Mouse (Mus musculus) cerebellum, adult 9-10 months (tissue): ENCODE data around the gene Slc26a11.

Source experiments
- DNase-seq: peaks from one replicate; pipeline ENCODE4 v3.0.0; 2022

The Slc26a11 gene

DNA sequence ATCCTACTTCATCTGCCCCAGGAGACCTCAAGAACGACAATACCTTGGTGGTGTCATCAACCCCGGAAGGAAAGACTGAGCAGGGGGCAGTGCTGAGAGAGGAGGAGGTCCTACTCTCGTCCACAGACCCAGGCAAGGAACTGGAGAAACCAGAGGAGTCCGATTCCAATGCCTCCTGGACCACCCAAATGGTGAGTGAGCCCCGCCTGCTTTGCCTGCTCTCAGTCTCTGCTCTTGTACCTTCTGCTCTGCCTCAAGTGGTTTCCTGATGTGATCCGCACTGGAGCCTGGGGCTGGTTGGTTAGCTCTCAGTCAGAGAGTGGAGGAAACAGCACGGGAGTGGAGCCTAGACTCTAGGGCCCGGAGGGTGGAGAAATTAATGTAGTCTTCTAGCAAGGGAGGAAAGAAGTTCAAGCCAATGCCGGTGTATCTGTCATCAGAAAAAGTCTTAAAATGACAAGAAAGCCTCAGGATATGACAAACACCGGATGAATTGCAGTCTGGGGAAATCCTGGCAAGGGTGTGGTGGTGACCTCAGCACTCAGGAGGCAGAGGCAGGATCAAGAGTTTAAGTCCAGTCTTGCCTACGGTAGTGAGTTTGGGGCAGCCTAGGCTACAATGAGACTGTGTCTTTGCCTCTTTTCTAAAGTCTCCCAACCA is 47.3 kb downstream of the Slc26a11 start:
- no peak for DNase-seq

DNA sequence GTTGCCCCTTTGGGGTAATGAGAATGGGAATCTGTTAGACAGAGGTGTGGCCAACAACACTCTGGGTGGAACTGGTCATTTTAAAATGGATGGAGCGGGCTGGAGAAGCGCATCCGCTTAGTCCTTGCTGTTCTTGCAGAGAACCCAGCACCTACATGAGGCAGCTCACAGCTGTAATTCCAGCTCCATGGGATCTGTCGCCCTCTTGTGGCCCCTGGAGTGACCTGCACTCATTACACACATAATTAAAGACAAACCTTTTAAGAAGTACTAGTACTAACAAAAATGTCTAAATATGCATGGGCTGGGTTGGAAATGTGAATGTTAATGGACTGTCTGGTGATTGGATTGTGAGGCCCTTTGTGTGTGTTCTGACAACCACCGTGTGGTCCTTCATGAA is 49.3 kb downstream of the Slc26a11 start:
- DNase-seq = no peak

DNA sequence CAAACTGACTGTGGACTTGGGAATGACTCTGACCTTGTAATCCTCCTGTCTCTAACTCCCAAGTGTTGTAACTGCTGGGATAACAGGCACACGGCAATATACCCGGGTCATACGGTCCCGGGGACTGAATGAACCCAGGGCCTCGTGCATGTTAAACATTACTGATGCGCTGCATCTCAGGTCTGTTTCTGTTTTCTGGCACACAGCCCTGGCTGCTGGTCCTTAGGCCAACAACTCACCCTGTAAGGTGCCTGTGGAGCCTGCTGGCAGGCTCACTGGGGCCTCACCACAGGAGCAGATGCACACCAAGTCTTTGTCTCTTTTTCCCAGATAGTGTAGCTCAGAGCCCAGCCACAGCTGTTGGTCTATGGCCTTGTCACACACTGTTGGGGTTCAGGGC is 52.0 kb downstream of the Slc26a11 start:
- DNase-seq = no peak

DNA sequence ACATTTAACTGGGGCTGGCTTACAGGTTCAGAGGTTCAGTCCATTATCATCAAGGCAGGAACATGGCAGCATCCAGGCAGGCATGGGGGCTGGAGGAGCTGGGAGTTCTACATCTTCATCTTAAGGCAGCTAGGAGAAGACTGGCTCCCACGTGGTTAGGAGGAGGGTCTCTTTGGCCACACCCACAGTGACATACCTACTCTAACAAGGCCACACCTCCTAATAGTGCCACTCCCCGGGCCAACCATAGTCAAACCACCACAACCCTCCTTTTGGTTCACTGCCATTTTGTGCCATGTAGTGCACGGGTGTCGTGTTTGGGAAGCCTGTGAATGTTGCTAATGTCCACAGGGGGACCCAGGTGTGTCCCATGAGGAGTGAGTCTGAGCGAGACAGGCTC is 52.6 kb downstream of the Slc26a11 start:
- no peak for DNase-seq

DNA sequence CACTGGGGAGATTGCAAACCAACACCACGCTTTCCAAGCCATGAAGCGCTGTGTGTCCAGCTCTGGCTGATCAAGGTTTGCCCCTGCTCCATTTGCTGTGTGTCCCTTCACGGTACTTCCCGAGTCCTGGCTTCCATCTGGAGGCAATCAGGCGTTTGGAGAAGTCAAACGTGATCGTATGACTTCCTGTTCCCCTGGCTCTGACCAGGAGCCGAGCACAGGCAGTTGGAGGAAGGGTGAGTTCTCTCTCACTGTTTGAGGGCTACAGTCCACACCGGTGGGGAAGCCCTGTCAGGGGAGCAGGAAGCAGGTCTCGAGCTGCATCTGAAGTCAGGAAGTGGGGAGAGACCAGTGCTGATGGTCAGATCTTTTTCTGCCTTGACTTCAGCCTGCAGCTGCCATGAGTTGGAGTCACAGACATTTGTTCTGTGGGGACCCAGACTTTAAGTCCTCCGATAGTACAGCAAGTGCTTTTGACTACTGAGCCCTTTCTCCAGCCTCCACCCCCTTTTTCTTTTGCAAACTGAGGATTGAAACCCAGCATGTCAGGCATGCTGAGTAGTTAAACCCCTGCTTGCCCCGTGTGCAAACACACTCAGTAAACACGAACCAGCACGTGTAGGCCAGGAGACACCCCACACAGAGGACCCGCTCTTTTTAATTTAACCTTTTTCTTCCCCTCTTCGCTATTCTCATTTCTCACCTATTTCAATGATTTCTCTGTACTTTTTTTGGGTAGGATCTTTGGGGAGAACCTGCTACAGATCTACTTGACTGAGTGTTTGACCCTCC is 64.2 kb downstream of the Slc26a11 start:
- DNase-seq = no peak

DNA sequence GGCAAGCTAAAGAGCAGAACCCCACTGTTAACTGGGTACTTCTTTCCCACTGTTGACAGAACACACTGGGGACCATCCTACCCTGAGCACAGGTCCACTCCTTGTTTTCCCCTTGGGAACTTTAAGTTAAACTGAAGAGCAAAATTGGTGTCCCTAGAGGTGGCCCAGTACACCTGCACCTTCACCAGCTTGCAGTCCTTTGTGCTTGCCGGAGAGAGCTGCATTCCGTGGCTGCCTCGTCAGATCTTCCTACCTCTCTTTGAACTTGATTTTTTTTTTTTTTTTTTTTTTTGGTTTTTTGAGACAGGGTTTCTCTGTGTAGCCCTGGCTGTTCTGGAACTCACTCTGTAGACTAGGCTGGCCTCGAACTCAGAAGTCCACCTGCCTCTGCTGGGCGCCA is 65.1 kb downstream of the Slc26a11 start:
- no peak for DNase-seq

DNA sequence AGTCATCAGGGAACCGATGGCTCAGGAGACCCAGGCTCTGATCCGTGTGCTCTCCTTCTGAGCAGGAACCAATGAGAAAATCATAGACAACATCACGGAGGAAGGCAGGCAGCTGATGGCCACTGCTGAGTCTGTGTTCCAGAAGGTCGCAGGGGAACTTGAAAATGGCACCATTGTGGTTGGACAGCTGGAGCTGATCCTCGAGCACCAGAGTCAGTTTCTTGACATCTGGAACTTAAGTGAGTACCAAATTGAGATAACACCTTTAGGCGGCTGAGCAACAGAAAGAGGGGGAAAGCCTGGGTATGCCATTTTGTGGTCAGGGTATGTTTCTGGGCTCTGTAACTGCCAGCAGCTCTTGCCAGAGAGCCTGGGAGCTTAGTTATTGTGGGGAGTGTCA is 72.1 kb downstream of the Slc26a11 start:
- DNase-seq = no peak

DNA sequence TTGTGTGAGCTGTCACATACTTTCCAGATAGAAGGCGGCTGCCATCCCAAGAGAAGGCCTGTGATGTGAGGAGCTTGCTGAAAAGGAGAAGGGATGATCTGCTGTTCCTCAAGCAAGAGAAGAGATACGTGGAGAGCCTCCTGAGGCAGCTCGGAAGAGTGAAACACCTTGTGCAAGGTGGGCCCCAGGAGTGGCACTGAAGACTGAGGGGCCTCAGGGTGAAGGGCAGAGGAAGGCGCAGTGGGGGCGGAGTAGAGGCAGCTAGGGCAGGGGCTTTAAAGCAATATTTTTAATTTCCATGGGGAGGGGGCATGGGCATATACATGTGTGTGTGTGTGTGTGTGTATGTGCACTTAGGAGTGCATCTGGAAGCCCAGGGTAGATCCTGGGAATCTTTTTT is 72.6 kb downstream of the Slc26a11 start:
- DNase-seq = no peak

DNA sequence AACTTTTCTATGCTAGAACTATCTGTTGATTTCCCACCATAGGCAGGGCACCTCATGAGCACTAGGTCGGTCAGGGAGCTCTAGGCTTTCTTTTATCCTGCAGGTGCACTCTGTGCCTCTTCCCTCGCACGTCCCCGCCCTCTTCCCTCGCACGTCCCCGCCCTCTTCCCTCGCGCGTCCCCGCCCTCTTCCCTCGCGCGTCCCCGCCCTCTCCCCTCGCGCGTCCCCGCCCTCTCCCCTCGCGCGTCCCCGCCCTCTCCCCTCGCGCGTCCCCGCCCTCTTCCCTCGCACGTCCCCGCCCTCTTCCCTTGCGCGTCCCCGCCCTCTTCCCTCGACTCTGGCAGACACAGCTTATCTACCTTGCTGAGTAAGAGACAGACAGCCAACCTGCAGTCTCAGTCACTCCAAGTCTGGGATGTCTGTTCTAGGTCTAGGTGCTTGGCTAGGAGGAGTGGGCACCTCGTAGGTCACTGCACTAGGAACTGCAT is 73.3 kb downstream of the Slc26a11 start:
- no peak for DNase-seq
